Mouse (Mus musculus): ENCODE measurements around the gene Tmcc3.

DNA sequence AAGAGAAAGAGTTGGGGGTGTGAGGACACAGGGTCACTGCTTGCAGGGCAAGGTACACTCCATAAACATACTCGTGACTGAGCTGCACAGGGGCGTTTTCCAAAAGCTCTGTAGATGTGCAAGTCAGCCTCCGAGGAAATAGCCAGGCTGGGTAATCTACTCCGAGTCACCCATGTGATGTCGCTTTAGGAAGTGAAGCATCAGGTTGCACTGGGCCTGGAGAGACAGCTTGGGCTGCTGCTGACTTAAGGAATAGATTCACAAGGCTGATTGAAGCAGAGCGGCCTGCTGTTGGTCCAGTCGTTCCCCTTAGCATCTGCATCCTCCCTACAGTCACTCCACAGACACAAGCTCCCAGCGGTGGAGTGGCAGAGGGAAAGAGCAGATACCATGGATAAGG is 274.1 kb downstream of the Tmcc3 start:
- TF ChIP-seq GATA1 (IDR thresholded peaks at IDR 0.05; ENCODE audit: low read length) (no peak), TAL1 (IDR thresholded peaks at IDR 0.05; ENCODE audit: low read length) (no peak)

Measured in erythroblast, embryonic 14.5 days (primary cell).